Mouse (Mus musculus): ENCODE results near the gene Gm49711. TPM values are rescaled to one million over a fixed set of nuclear protein-coding genes. Genes with fewer than 3 reads are reported as not detected.
"Not testable (repeated sequence)": the region's sequence is repeated elsewhere in the genome, so short reads cannot be mapped to it uniquely, and the experiment has no call there.

Gm49711 gene
- polyA plus RNA-seq, 2 experiments from 2014 or later, result not detected

- ATAC-seq, result no peak
Measured at GRCm38 (mm10) chr16:92195094-92195493, 137.0 kb downstream of the Gm49711 start.

GRCm38 (mm10) chr16:92196741-92197331, 138.7 kb downstream of the Gm49711 start:
- ATAC-seq, result no peak

GRCm38 (mm10) chr16:92200615-92201014, 142.5 kb downstream of the Gm49711 start:
- no peak for ATAC-seq

GRCm38 (mm10) chr16:92203599-92203998, 145.5 kb downstream of the Gm49711 start:
- ATAC-seq, result no peak

DNA sequence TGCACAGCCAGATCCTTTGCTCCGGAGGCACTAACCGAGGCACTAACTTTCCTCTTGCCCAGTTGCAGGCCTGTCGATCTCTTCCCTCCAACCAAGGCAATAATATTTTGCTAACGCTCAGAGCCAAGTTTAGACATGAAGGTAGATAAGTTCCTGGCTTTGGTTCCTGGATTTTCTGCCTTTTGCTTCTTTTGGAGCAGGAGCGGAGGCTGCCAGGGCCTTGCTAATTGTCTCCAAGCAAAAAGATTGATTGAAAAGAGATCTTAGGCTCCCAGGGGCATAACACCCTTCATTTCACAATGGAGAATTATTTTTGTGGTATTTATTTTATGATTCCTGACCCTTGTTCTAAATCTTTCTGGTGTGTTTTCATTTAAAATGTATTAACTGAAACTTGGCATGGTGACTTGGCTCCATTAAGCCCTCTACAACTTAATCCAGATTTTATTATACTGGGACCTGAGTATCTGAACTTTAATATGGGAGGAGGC, 151.2 kb downstream of the Gm49711 start:
- ATAC-seq, result no peak

DNA sequence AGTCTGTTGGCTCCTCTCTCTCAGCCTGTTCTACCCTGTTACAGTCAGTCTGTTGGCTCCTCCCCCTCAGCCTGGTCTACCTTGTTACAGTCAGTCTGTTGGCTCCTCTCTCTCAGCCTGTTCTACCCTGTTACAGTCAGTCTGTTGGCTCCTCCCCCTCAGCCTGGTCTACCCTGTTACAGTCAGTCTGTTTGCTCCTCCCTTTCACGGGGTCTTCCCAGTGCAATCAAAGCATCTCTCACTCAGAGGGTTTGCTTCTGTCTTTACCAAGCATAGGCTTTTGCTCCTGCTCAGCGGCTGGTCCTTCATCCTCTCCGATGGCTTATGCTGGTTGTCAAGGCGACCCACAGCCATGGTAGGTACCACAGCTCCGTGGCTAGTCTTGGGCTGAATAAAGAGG, 152.2 kb downstream of the Gm49711 start:
- ATAC-seq, result not testable (repeated sequence)

DNA sequence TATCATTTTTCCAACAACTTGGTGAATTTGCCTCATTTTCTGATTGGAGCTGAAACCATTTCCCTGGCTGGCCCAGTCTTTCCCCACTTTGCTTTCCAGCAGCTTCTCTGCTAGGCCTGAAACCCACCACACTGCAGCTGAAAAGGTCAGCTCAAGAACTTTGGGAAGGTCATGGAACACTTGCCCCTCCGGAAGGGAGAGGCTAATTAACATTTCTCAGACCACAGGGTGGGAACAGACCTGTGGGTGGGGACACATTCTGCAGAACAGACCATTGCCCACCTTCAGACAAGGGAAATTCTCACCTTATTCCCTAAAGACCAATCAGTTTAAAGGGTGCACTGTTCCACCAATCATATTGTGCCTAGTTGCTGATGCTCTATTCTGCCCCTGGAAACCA, 155.8 kb downstream of the Gm49711 start:
- ATAC-seq, result not testable (repeated sequence)

DNA sequence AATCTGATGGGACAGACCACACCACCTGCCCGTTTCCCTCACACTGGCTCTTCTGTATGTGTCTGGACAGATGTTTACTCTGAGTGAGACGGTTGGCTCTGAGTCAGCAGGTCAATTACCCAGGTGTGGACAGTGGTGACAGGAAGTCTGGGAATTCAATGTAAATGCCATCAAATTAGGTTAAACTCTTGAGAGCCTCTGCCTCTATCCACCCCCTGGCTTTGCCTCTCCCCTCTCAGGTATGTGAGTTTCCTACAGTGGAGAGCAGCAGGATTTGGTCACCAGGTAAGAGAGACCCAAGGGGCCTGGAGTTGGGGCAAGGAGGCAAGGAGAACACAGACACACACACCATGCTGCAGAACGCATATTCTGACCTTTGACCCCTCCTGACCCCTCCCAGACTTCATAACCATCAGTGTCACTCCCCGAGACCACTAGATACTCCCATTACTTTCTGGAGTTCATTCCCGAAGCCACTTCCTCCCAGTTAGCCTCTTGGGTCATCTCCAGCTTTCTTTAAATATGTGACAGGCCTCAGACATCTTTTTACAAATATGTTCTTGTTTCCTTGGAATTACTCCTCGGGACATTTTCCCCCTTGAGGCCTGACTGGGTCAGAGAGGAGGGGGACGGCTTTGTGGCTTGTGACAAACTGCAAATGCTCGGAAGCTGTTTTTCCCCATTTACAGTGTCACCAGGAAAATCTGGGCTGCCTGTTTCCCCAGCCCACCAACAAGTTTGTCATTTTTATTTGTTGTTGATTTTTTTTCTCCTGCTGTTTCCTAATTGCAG, 157.7 kb downstream of the Gm49711 start:
- ATAC-seq, result no peak

DNA sequence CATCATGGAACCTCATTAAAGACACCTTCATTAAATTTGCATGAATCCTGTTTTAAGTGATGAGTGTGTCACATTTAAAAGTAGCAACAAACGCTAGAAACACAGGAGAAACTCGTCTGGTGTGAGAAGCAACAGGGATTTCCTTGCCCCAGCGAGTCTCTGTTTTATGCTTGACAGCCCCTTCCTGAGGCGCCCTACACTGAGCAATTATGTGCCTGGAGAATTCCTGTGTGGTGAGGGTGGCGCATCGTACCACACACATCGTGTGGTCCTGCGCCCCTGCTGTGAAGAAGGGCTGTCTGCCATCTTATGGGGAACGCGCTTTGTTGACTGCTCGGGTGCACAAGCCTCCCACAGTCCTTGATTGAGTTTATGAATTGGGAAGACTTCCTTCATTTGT, 162.6 kb downstream of the Gm49711 start:
- no peak for ATAC-seq

- no peak for ATAC-seq
Measured at GRCm38 (mm10) chr16:92228332-92228919, 170.3 kb downstream of the Gm49711 start.

DNA sequence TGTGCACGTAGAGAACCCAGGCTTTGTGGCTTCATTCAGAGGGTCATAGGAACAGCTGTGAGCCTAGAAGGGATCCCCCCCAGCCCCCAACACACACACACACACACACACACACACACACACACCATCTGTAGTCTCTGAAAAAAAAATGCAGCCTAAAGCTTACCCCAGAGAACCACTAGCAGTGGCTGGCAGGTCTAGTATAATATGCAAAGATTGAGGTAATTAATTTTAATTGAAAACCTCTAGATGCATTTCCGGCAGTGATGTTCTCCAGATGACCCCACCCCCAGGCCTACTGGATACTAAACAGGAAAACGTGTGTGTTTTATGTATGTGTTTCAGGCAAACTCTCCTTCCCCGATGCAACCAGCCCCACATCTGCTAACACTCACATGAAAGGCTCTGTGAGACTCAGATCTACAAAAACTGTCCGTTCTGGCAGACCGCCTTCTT, 172.4 kb downstream of the Gm49711 start:
- no peak for ATAC-seq

DNA sequence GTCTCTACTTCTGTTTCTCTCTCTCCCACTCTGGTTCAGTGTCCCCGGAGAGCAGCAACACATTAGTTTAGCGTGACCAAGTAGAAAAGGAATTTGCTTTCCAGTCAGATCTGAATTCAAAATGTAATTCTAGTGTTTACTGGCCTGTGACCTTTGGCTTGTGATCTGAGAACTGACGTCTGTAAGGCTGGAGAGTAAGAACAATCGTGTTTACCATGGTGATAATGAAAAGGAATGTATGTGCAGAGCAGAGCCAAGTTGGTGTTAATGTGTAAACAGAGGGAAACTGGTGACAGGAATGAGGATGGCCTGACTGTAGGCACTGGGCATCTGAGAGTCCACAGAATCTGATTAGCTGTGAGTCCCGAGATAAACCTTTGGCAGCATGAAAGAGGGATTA, 176.4 kb downstream of the Gm49711 start:
- no peak for ATAC-seq

GRCm38 (mm10) chr16:92235222-92235621, 177.1 kb downstream of the Gm49711 start:
- ATAC-seq, result no peak

Other genes with a start within 250 kb of the Gm49711 start
- gene Mrps6, start within 50 bp of the Gm49711 start, polyA plus RNA-seq (2017; shearing (Covaris generic)), result 10 to 100 TPM; 47.8 to 49.1 TPM
- 10 to 100 TPM in 1 of 2 experiments, 1 to 10 TPM in 1; 7.0 to 11.2 TPM for gene Slc5a3, start within 50 bp of the Gm49711 start, polyA plus RNA-seq (2017; shearing (Covaris generic))
- gene Kcne2, start 234.1 kb downstream of the Gm49711 start, polyA plus RNA-seq (2017; shearing (Covaris generic)), result not detected
- 100 to 1,000 TPM; 134 to 149 TPM for gene Smim11, start 243.0 kb downstream of the Gm49711 start, polyA plus RNA-seq (2017; shearing (Covaris generic))

Data from CD4-positive, CD25-positive, alpha-beta regulatory T cell, adult 4 months (primary cell).